Mouse (Mus musculus): ENCODE measurements around the gene Arglu1. TPM values are rescaled to one million over a fixed set of nuclear protein-coding genes. Genes with fewer than 3 reads are reported as not detected.

The Arglu1 gene
- polyA plus RNA-seq (2014; fragmentation: Illumina TruSeq; extraction: RNeasy Lipid Tissue Mini Kit (QIAGEN cat#74804); ENCODE audit: low read depth, low replicate concordance): 45.6 TPM

GRCm38 (mm10) chr8:8690146-8691092 is at the start of gene Arglu1:
Gene Arglu1 (minus strand): TSS chr8:8690521.

GRCm38 (mm10) chr8:8661103-8661758 is 29.1 kb downstream of the Arglu1 start, which contains the start of gene Efnb2:
Gene Efnb2 (minus strand): TSS chr8:8661242.

Other genes with a start within 250 kb of the Arglu1 start
- 1.6 TPM for gene Efnb2, start 29.3 kb downstream of the Arglu1 start, polyA plus RNA-seq (2014; fragmentation: Illumina TruSeq; extraction: RNeasy Lipid Tissue Mini Kit (QIAGEN cat#74804); ENCODE audit: low read depth, low replicate concordance)

All from liver, adult 10 weeks (tissue).